ENCODE assay signal across 9 mouse cellular contexts in genomic region chr8:95302410-95302809, GRCm38 (mm10). TPM values are rescaled to one million over a fixed set of nuclear protein-coding genes. Genes with fewer than 3 reads are reported as not detected.
DNase-seq lines count a peak whose midpoint lies in the region; ATAC-seq and TF ChIP-seq lines count a peak whose summit lies in the region.
"Had no signal": no experiment of that assay in that cellular context is flagged by ENCODE, and none has a peak within 500 bp of the region (broad histone marks: within the 10 kb centered on the region; RNA-seq: fewer than 3 reads in every experiment).

No protein-coding gene starts in this region.

- no peaks in the 10 kb centered on the region for H3K36me3 ChIP-seq in heart, postnatal 0 days (replicated peaks; ENCODE audit: control insufficient read depth, insufficient read depth, low read length)
- H3K36me3 ChIP-seq: liver, embryonic 15.5 days had no signal

- no peak overlapping the region for H3K9ac ChIP-seq in heart, postnatal 0 days (replicated peaks; ENCODE audit: low read depth, low read length)
- H3K9ac ChIP-seq: liver, embryonic 15.5 days had no signal

- H3K4me1 ChIP-seq in heart, postnatal 0 days (ENCODE audit: control insufficient read depth, insufficient read depth) = no peaks in the 10 kb centered on the region
- H3K4me1 ChIP-seq: liver, embryonic 15.5 days had no signal

- H3K4me2 ChIP-seq in heart, postnatal 0 days (ENCODE audit: low read depth, low read length) = no peak overlapping the region
- H3K4me2 ChIP-seq: liver, embryonic 15.5 days had no signal

- 15% methylated on average over 5 of the region's 5 CpGs for WGBS in heart, postnatal 0 days

- no peaks in the 10 kb centered on the region for H3K9me3 ChIP-seq in heart, postnatal 0 days (replicated peaks; ENCODE audit: control insufficient read depth, low read length)
- H3K9me3 ChIP-seq: liver, embryonic 15.5 days had no signal

- no peak for TF ChIP-seq EP300 in heart, postnatal 0 days (IDR thresholded peaks at IDR 0.05; ENCODE audit: low read depth)

- peak; percentile 57 for DNase-seq in heart, postnatal 0 days (ENCODE audit: low spot score)
- DNase-seq in heart, adult 11 months = no peak
- peak; percentile 58 for DNase-seq in A20 (ENCODE audit: low read depth, low spot score)
- peak; percentile 44 for DNase-seq in R1 (ENCODE audit: low read depth, low spot score)
- peak; percentile 27 to 61 for DNase-seq in heart, postnatal 14 days
- peak; percentile 34 for DNase-seq in mesoderm, embryonic 11.5 days (ENCODE audit: low read depth, low spot score)
- no peak for DNase-seq in right cerebral cortex, postnatal 36 days (ENCODE audit: low spot score in 2 of 2)
- DNase-seq in right cerebral cortex, postnatal 10 days (ENCODE audit: low spot score in 2 of 2) = no peak

- intact Hi-C loops in heart, postnatal 14 days (cut with DNase I) = loop anchor here (2.0 to 10.0 kb wide), 2 partner anchors 48 to 198 kb away; no protein-coding TSS in a partner anchor

- TF ChIP-seq CTCF in heart, postnatal 0 days (IDR thresholded peaks at IDR 0.05; ENCODE audit: low read depth) = peak; percentile 75

- no peak overlapping the region for H3K27ac ChIP-seq in heart, postnatal 0 days (ENCODE audit: low read depth)
- H3K27ac ChIP-seq: liver, embryonic 15.5 days had no signal

- ATAC-seq in heart, postnatal 0 days (ENCODE audit: insufficient read depth, low read depth) = peak; percentile 39; the same call in 1 of the 2 replicates

- H3K27me3 ChIP-seq in heart, postnatal 0 days (ENCODE audit: control insufficient read depth, insufficient read depth, low read length) = no peaks in the 10 kb centered on the region
- H3K27me3 ChIP-seq: liver, embryonic 15.5 days had no signal

- no peak overlapping the region for H3K4me3 ChIP-seq in heart, postnatal 0 days (ENCODE audit: low read depth, low read length)
- H3K4me3 ChIP-seq: liver, embryonic 15.5 days had no signal

RNA-seq across cellular contexts. Expression of gene Cngb1, which starts 4.0 kb away (rescaled TPM):
- total RNA-seq in heart, postnatal 0 days (2014; rRNA removed; ENCODE audit: low replicate concordance) = not detected in 2 replicates
- polyA plus RNA-seq in heart, postnatal 0 days (2015; fragmentation: Nextera tagmentation; extraction: Ambion mirVana) = 1.1 and 1.4 TPM in 2 replicates
- total RNA-seq in heart, postnatal 14 days (2021) = 1 to 10 TPM; 1.3 to 1.7 TPM

RNA-seq across cellular contexts. Expression of gene Tepp, which starts 8.0 kb away (rescaled TPM):
- total RNA-seq in heart, postnatal 0 days (2014; rRNA removed; ENCODE audit: low replicate concordance) = not detected in 2 replicates
- not detected in 2 replicates for polyA plus RNA-seq in heart, postnatal 0 days (2015; fragmentation: Nextera tagmentation; extraction: Ambion mirVana)
- total RNA-seq in heart, postnatal 14 days (2021) = under 1 TPM in 1 of 2 experiments, not detected in 1; 0.37 TPM
- polyA plus RNA-seq: liver, embryonic 15.5 days had no signal

RNA-seq across cellular contexts. Expression of gene Zfp319, which starts 29.3 kb away (rescaled TPM):
- total RNA-seq in heart, postnatal 0 days (2014; rRNA removed; ENCODE audit: low replicate concordance) = 7.0 and 7.8 TPM in 2 replicates
- polyA plus RNA-seq in heart, postnatal 0 days (2015; fragmentation: Nextera tagmentation; extraction: Ambion mirVana) = 3.0 and 3.6 TPM in 2 replicates
- 10 to 100 TPM; 11.6 to 11.9 TPM for total RNA-seq in heart, postnatal 14 days (2021)

RNA-seq across cellular contexts. Expression of gene Usb1, which starts 29.7 kb away (rescaled TPM):
- total RNA-seq in heart, postnatal 0 days (2014; rRNA removed; ENCODE audit: low replicate concordance) = 37.3 and 49.0 TPM in 2 replicates
- polyA plus RNA-seq in heart, postnatal 0 days (2015; fragmentation: Nextera tagmentation; extraction: Ambion mirVana) = 28.8 and 29.6 TPM in 2 replicates
- 10 to 100 TPM; 18.6 TPM for total RNA-seq in heart, postnatal 14 days (2021)

RNA-seq across cellular contexts. Expression of gene Mmp15, which starts 49.7 kb away (rescaled TPM):
- total RNA-seq in heart, postnatal 0 days (2014; rRNA removed; ENCODE audit: low replicate concordance) = 132 and 171 TPM in 2 replicates
- 30.1 and 32.9 TPM in 2 replicates for polyA plus RNA-seq in heart, postnatal 0 days (2015; fragmentation: Nextera tagmentation; extraction: Ambion mirVana)
- total RNA-seq in heart, postnatal 14 days (2021) = 10 to 100 TPM; 90.2 to 99.0 TPM

Comparison
In these comparisons a context has a peak if more than half of its experiments do, and no peak if none do; other contexts are left out.
1. DNase-seq: peak in heart, postnatal 0 days (single experiment), A20 (single experiment), R1 (single experiment), heart, postnatal 14 days (2 of 2) and mesoderm, embryonic 11.5 days (single experiment); none in heart, adult 11 months (single experiment), right cerebral cortex, postnatal 36 days (0 of 2) and right cerebral cortex, postnatal 10 days (0 of 2).